Mouse (Mus musculus) midbrain, embryonic 14.5 days (tissue): Measurements from ENCODE around the gene Cinp. TPM values are rescaled to one million over a fixed set of nuclear protein-coding genes. Genes with fewer than 3 reads are reported as not detected.

ENCODE experiments used
- ATAC-seq: fragments of 200-750 bp; cut with Nextera tagmentation; 2 replicates; pipeline ENCODE4 v1.8.0; 2017; ENCODE audit warnings: moderate number of reproducible peaks, moderate library complexity; ENCODE audit not compliant: low FRiP score, low TSS enrichment
- DNase-seq: peaks from one replicate; pipeline ENCODE4 v3.0.0-alpha.2; 2015
- H3K27ac ChIP-seq: fragments of 300-500 bp; sonication (generic); replicated peaks from 2 replicates; pipeline ENCODE4 v1.5.1; 2014; ENCODE audit warnings: mild to moderate bottlenecking, low read depth, low read length, moderate library complexity
- H3K27me3 ChIP-seq: fragments of 300-500 bp; sonication (generic); 2 replicates; pipeline ENCODE4 v1.6.1; 2014; ENCODE audit warnings: low read length, control low read depth, mixed read lengths; ENCODE audit not compliant: control insufficient read depth, insufficient read depth
- H3K36me3 ChIP-seq: fragments of 300-500 bp; sonication (generic); 2 replicates; pipeline ENCODE4 v1.6.1; 2014; ENCODE audit warnings: low read length, control low read depth; ENCODE audit not compliant: control insufficient read depth, insufficient read depth
- H3K4me1 ChIP-seq: fragments of 300-500 bp; sonication (generic); 2 replicates; pipeline ENCODE4 v1.6.1; 2014; ENCODE audit warnings: mild to moderate bottlenecking, antibody characterized with exemption, low read length, control low read depth; ENCODE audit not compliant: control insufficient read depth, insufficient read depth
- H3K4me2 ChIP-seq: fragments of 300-500 bp; sonication (generic); 2 replicates; pipeline ENCODE4 v1.6.1; 2014; ENCODE audit warnings: mild to moderate bottlenecking, low read length, moderate library complexity
- H3K4me3 ChIP-seq: fragments of 300-500 bp; sonication (generic); replicated peaks from 2 replicates; pipeline ENCODE4 v1.5.1; 2014; ENCODE audit warnings: low read depth, low read length
- H3K9ac ChIP-seq: fragments of 300-500 bp; sonication (generic); replicated peaks from 2 replicates; pipeline ENCODE4 v1.6.1; 2014; ENCODE audit warnings: mild to moderate bottlenecking, low read length, moderate library complexity
- H3K9me3 ChIP-seq: fragments of 300-500 bp; sonication (generic); 2 replicates; pipeline ENCODE4 v1.6.1; 2016; ENCODE audit warnings: low read length, control low read depth, mixed read lengths; ENCODE audit not compliant: control insufficient read depth
- WGBS: fragments of 180-500 bp; shearing (Covaris S2); extraction: QIAGEN DNeasy Blood & Tissue Kit; methylation state at CpG from one replicate; pipeline ENCODE4 v1.1.7; 2014; 5-methylcytosine and 5-hydroxymethylcytosine counted together
- polyA plus RNA-seq: library from polyadenylated mRNA; unstranded; fragments of >200 nt; fragmentation: Nextera tagmentation; extraction: Ambion mirVana; gene quantifications from 2 replicates; pipeline ENCODE4 v1.2.1, GENCODE M21; 2014

The Cinp gene
- polyA plus RNA-seq, 1 experiment from 2014 or later: 83.0 TPM

- H3K4me2 ChIP-seq: no peak overlapping the region
- WGBS: 88% methylated on average over 3 of the region's 3 CpGs
- H3K9me3 ChIP-seq: no peaks in the 10 kb centered on the region
- no peaks in the 10 kb centered on the region for H3K4me1 ChIP-seq
- no peak for ATAC-seq
- no peak for DNase-seq
- 0 out of 2 replicates have a peak, but pooled peaks cover 1% of the 10 kb centered on the region for H3K36me3 ChIP-seq
- H3K4me3 ChIP-seq: no peak overlapping the region
- H3K9ac ChIP-seq: no peak overlapping the region
- no peaks in the 10 kb centered on the region for H3K27me3 ChIP-seq
- no peak overlapping the region for H3K27ac ChIP-seq
Observed at GRCm38 (mm10) chr12:110907845-110908244, 18.9 kb upstream of the Cinp start.

GRCm38 (mm10) chr12:110903536-110903935, 14.6 kb upstream of the Cinp start:
- Histone ChIP-seq H3K4me2 (no peak overlapping the region), H3K4me1 (no peaks in the 10 kb centered on the region), H3K27ac (no peak overlapping the region), H3K27me3 (no peaks in the 10 kb centered on the region), H3K4me3 (no peak overlapping the region), H3K9me3 (no peaks in the 10 kb centered on the region), H3K36me3 (peaks cover 16% of the 10 kb centered on the region; the same call in 1 of the 2 replicates), H3K9ac (no peak overlapping the region)
- no peak for DNase-seq
- no peak for ATAC-seq
- WGBS: 95% methylated on average over 2 of the region's 2 CpGs

- no peaks in the 10 kb centered on the region for H3K27me3 ChIP-seq
- no peak for ATAC-seq
- no peak overlapping the region for H3K4me3 ChIP-seq
- H3K27ac ChIP-seq: no peak overlapping the region
- no peak overlapping the region for H3K9ac ChIP-seq
- H3K36me3 ChIP-seq: peaks cover 16% of the 10 kb centered on the region; the same call in 1 of the 2 replicates
- 79% methylated on average over 4 of the region's 4 CpGs for WGBS
- no peaks in the 10 kb centered on the region for H3K4me1 ChIP-seq
- H3K4me2 ChIP-seq: no peak overlapping the region
- no peaks in the 10 kb centered on the region for H3K9me3 ChIP-seq
- no peak for DNase-seq
Observed at GRCm38 (mm10) chr12:110902106-110902505, 13.2 kb upstream of the Cinp start.

- peaks cover 5% of the 10 kb centered on the region; the same call in 1 of the 2 replicates for H3K4me1 ChIP-seq
- no peaks in the 10 kb centered on the region for H3K27me3 ChIP-seq
- H3K36me3 ChIP-seq: 0 out of 2 replicates have a peak, but pooled peaks cover 6% of the 10 kb centered on the region
- no peaks in the 10 kb centered on the region for H3K9me3 ChIP-seq
- 100% methylated on average over 1 of the region's 1 CpGs for WGBS
- H3K4me2 ChIP-seq: no peak overlapping the region
- H3K27ac ChIP-seq: no peak overlapping the region
- H3K4me3 ChIP-seq: no peak overlapping the region
- no peak overlapping the region for H3K9ac ChIP-seq
- ATAC-seq (no peak), DNase-seq (no peak)
Observed at GRCm38 (mm10) chr12:110891887-110892286, 2.9 kb upstream of the Cinp start.

GRCm38 (mm10) chr12:110888606-110889005, 339 bp downstream of the Cinp start:
- ATAC-seq (no peak; the same call in 1 of the 2 replicates), DNase-seq (no peak)
- Histone ChIP-seq H3K36me3 (peaks cover 6% of the 10 kb centered on the region), H3K9me3 (no peaks in the 10 kb centered on the region), H3K4me3 (peak overlapping the region; percentile 83), H3K4me2 (peak overlapping the region; percentile 91), H3K9ac (peak overlapping the region; percentile 86), H3K27me3 (no peaks in the 10 kb centered on the region), H3K27ac (no peak overlapping the region), H3K4me1 (peaks cover 5% of the 10 kb centered on the region; the same call in 1 of the 2 replicates)
- 0% methylated on average over 24 of the region's 25 CpGs for WGBS

- H3K36me3 ChIP-seq: peaks cover 9% of the 10 kb centered on the region
- 44% methylated on average over 12 of the region's 12 CpGs for WGBS
- H3K9me3 ChIP-seq: no peaks in the 10 kb centered on the region
- H3K27ac ChIP-seq: no peak overlapping the region
- ATAC-seq (no peak), DNase-seq (no peak)
- H3K27me3 ChIP-seq: no peaks in the 10 kb centered on the region
- peak overlapping the region; percentile 86 for H3K9ac ChIP-seq
- peak overlapping the region; percentile 83 for H3K4me3 ChIP-seq
- H3K4me2 ChIP-seq: peak overlapping the region; percentile 91
- H3K4me1 ChIP-seq: peaks cover 5% of the 10 kb centered on the region; the same call in 1 of the 2 replicates
Observed at GRCm38 (mm10) chr12:110888106-110888505, 839 bp downstream of the Cinp start.

GRCm38 (mm10) chr12:110885251-110885650, 3.7 kb downstream of the Cinp start:
- Histone ChIP-seq H3K4me3 (no peak overlapping the region), H3K9me3 (no peaks in the 10 kb centered on the region), H3K36me3 (peaks cover 31% of the 10 kb centered on the region), H3K27me3 (no peaks in the 10 kb centered on the region), H3K4me1 (peaks cover 5% of the 10 kb centered on the region; the same call in 1 of the 2 replicates), H3K4me2 (no peak overlapping the region), H3K27ac (no peak overlapping the region), H3K9ac (no peak overlapping the region)
- 92% methylated on average over 2 of the region's 2 CpGs for WGBS
- ATAC-seq (no peak), DNase-seq (no peak)

- no peaks in the 10 kb centered on the region for H3K27me3 ChIP-seq
- no peaks in the 10 kb centered on the region for H3K4me1 ChIP-seq
- H3K9ac ChIP-seq: no peak overlapping the region
- 88% methylated on average over 7 of the region's 7 CpGs for WGBS
- H3K9me3 ChIP-seq: no peaks in the 10 kb centered on the region
- H3K4me3 ChIP-seq: no peak overlapping the region
- ATAC-seq: no peak
- no peak overlapping the region for H3K4me2 ChIP-seq
- H3K27ac ChIP-seq: no peak overlapping the region
- no peak for DNase-seq
- H3K36me3 ChIP-seq: peaks cover 56% of the 10 kb centered on the region
Observed at GRCm38 (mm10) chr12:110882291-110882690, 6.7 kb downstream of the Cinp start.

- Histone ChIP-seq H3K4me2 (no peak overlapping the region), H3K27me3 (no peaks in the 10 kb centered on the region), H3K36me3 (peaks cover 78% of the 10 kb centered on the region), H3K4me3 (no peak overlapping the region), H3K9me3 (no peaks in the 10 kb centered on the region), H3K27ac (no peak overlapping the region), H3K9ac (no peak overlapping the region), H3K4me1 (no peaks in the 10 kb centered on the region)
- DNase-seq: no peak
- ATAC-seq: no peak
- 93% methylated on average over 2 of the region's 2 CpGs for WGBS
Observed at GRCm38 (mm10) chr12:110875351-110875750, 13.6 kb downstream of the Cinp start.
